Mouse (Mus musculus): ENCODE results near the gene Mapk6. TPM values are rescaled to one million over a fixed set of nuclear protein-coding genes. Genes with fewer than 3 reads are reported as not detected.
A peak's percentile ranks its signal among the peaks of the same experiment; 100 is the strongest.

Mapk6 gene
- polyA plus RNA-seq, 2 experiments = 9.3 to 17.1 TPM

GRCm38 (mm10) chr9:75338016-75338415 is 71.8 kb downstream of the Mapk6 start:
- Histone ChIP-seq H3K4me1 (replicated peaks; ENCODE audit: control insufficient read depth in 2 of 2, insufficient read depth in 2 of 2, low read length in 1 of 2) (no peaks in the 10 kb centered on the region), H3K9me3 (ENCODE audit: control insufficient read depth, low read length) (no peaks in the 10 kb centered on the region), H3K36me3 (replicated peaks; ENCODE audit: control insufficient read depth, insufficient read depth, low read depth) (no peaks in the 10 kb centered on the region), H3K9ac (replicated peaks) (no peak overlapping the region), H3K27me3 (ENCODE audit: control insufficient read depth, insufficient read depth, low read length) (no peaks in the 10 kb centered on the region), H3K27ac (no peak overlapping the region), H3K4me3 (ENCODE audit: insufficient read depth in 1 of 2, low read depth in 2 of 2, low read length in 2 of 2) (no peak overlapping the region), H3K4me2 (ENCODE audit: low read depth) (no peak overlapping the region)
- WGBS (ENCODE audit: insufficient replicate concordance) = 71% methylated on average over 6 of the region's 6 CpGs
- ATAC-seq (ENCODE audit: insufficient read depth) (no peak), DNase-seq (ENCODE audit: low read depth in 3 of 3, low spot score in 3 of 3) (no peak)
- TF ChIP-seq CTCF (IDR thresholded peaks at IDR 0.05; ENCODE audit: low read depth) = no peak
- TF ChIP-seq EP300 (IDR thresholded peaks at IDR 0.05; ENCODE audit: low read depth) = no peak

- Histone ChIP-seq H3K9me3 (ENCODE audit: control insufficient read depth, low read length) (no peaks in the 10 kb centered on the region), H3K4me1 (replicated peaks; ENCODE audit: control insufficient read depth in 2 of 2, insufficient read depth in 2 of 2, low read length in 1 of 2) (no peaks in the 10 kb centered on the region), H3K9ac (replicated peaks) (no peak overlapping the region), H3K36me3 (replicated peaks; ENCODE audit: control insufficient read depth, insufficient read depth, low read depth) (no peaks in the 10 kb centered on the region), H3K4me2 (ENCODE audit: low read depth) (no peak overlapping the region), H3K4me3 (ENCODE audit: insufficient read depth in 1 of 2, low read depth in 2 of 2, low read length in 2 of 2) (no peak overlapping the region), H3K27ac (no peak overlapping the region), H3K27me3 (ENCODE audit: control insufficient read depth, insufficient read depth, low read length) (no peaks in the 10 kb centered on the region)
- ATAC-seq (ENCODE audit: insufficient read depth) = no peak
- 43% methylated on average over 4 of the region's 4 CpGs for WGBS (ENCODE audit: insufficient replicate concordance)
- 0 out of 2 replicates have a peak, but pooled peaks have one; percentile 3 for TF ChIP-seq CTCF (IDR thresholded peaks at IDR 0.05; ENCODE audit: low read depth)
- TF ChIP-seq EP300 (IDR thresholded peaks at IDR 0.05; ENCODE audit: low read depth) = no peak
- DNase-seq (ENCODE audit: low read depth in 3 of 3, low spot score in 3 of 3) = no peak
These were observed 75.4 kb downstream of the Mapk6 start for GRCm38 (mm10) chr9:75334440-75334839.

DNA sequence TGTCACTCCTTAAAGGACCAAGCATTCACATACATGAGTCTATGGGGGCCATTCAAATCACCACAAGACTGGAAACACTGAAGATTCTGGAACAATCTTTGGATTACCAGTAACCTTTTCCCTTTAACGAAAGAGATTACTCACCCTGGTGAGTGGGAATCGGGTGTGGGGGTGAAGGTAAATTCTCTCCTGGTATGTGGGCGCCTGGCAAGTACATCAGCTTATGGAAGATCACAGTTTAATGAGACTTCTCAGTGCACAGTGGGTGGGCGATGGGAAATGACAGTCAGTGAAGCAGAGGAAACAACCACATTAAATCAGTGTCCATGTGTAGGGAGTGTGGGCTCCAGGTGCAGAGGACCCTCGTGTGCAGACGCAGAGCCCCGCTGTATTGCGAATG is 79.0 kb downstream of the Mapk6 start:
- H3K4me1 ChIP-seq (replicated peaks; ENCODE audit: control insufficient read depth in 2 of 2, insufficient read depth in 2 of 2, low read length in 1 of 2) = no peaks in the 10 kb centered on the region
- H3K36me3 ChIP-seq (replicated peaks; ENCODE audit: control insufficient read depth, insufficient read depth, low read depth) = no peaks in the 10 kb centered on the region
- ATAC-seq (ENCODE audit: insufficient read depth) = no peak
- DNase-seq (ENCODE audit: low read depth in 3 of 3, low spot score in 3 of 3) = no peak
- H3K27ac ChIP-seq = no peak overlapping the region
- no peaks in the 10 kb centered on the region for H3K27me3 ChIP-seq (ENCODE audit: control insufficient read depth, insufficient read depth, low read length)
- H3K4me3 ChIP-seq (ENCODE audit: insufficient read depth in 1 of 2, low read depth in 2 of 2, low read length in 2 of 2) = no peak overlapping the region
- no peak for TF ChIP-seq CTCF (IDR thresholded peaks at IDR 0.05; ENCODE audit: low read depth)
- no peak for TF ChIP-seq EP300 (IDR thresholded peaks at IDR 0.05; ENCODE audit: low read depth)
- H3K4me2 ChIP-seq (ENCODE audit: low read depth) = no peak overlapping the region
- H3K9me3 ChIP-seq (ENCODE audit: control insufficient read depth, low read length) = no peaks in the 10 kb centered on the region
- 71% methylated on average over 8 of the region's 8 CpGs for WGBS (ENCODE audit: insufficient replicate concordance)
- no peak overlapping the region for H3K9ac ChIP-seq (replicated peaks)

GRCm38 (mm10) chr9:75328047-75328446 is 81.8 kb downstream of the Mapk6 start:
- WGBS (ENCODE audit: insufficient replicate concordance) = 83% methylated on average over 3 of the region's 3 CpGs

GRCm38 (mm10) chr9:75322099-75322885 is 87.5 kb downstream of the Mapk6 start:
- H3K27me3 ChIP-seq (ENCODE audit: control insufficient read depth, insufficient read depth, low read length) = no peaks in the 10 kb centered on the region
- H3K4me1 ChIP-seq (replicated peaks; ENCODE audit: control insufficient read depth in 2 of 2, insufficient read depth in 2 of 2, low read length in 1 of 2) = no peaks in the 10 kb centered on the region
- H3K4me2 ChIP-seq (ENCODE audit: low read depth) = no peak overlapping the region
- H3K9ac ChIP-seq (replicated peaks) = no peak overlapping the region
- no peaks in the 10 kb centered on the region for H3K36me3 ChIP-seq (replicated peaks; ENCODE audit: control insufficient read depth, insufficient read depth, low read depth)
- DNase-seq (ENCODE audit: low read depth in 3 of 3, low spot score in 3 of 3) (no peak), ATAC-seq (ENCODE audit: insufficient read depth) (no peak)
- TF ChIP-seq CTCF (IDR thresholded peaks at IDR 0.05; ENCODE audit: low read depth) (no peak), EP300 (IDR thresholded peaks at IDR 0.05; ENCODE audit: low read depth) (no peak)
- 52% methylated on average over 13 of the region's 13 CpGs for WGBS (ENCODE audit: insufficient replicate concordance)
- H3K27ac ChIP-seq = no peak overlapping the region
- H3K9me3 ChIP-seq (ENCODE audit: control insufficient read depth, low read length) = no peaks in the 10 kb centered on the region
- no peak overlapping the region for H3K4me3 ChIP-seq (ENCODE audit: insufficient read depth in 1 of 2, low read depth in 2 of 2, low read length in 2 of 2)

More at GRCm38 (mm10) chr9:75328047-75328446, 81.8 kb downstream of the Mapk6 start:
- no peaks in the 10 kb centered on the region for H3K9me3 ChIP-seq (ENCODE audit: control insufficient read depth, low read length)
- TF ChIP-seq EP300 (IDR thresholded peaks at IDR 0.05; ENCODE audit: low read depth) (no peak), CTCF (IDR thresholded peaks at IDR 0.05; ENCODE audit: low read depth) (no peak)
- no peak overlapping the region for H3K4me3 ChIP-seq (ENCODE audit: insufficient read depth in 1 of 2, low read depth in 2 of 2, low read length in 2 of 2)
- DNase-seq (ENCODE audit: low read depth in 3 of 3, low spot score in 3 of 3) = no peak
- H3K4me2 ChIP-seq (ENCODE audit: low read depth) = no peak overlapping the region
- no peak overlapping the region for H3K27ac ChIP-seq
- ATAC-seq (ENCODE audit: insufficient read depth) = no peak
- no peaks in the 10 kb centered on the region for H3K36me3 ChIP-seq (replicated peaks; ENCODE audit: control insufficient read depth, insufficient read depth, low read depth)
- no peaks in the 10 kb centered on the region for H3K27me3 ChIP-seq (ENCODE audit: control insufficient read depth, insufficient read depth, low read length)
- H3K9ac ChIP-seq (replicated peaks) = no peak overlapping the region
- H3K4me1 ChIP-seq (replicated peaks; ENCODE audit: control insufficient read depth in 2 of 2, insufficient read depth in 2 of 2, low read length in 1 of 2) = no peaks in the 10 kb centered on the region
